Mouse (Mus musculus): Measurements from ENCODE around the gene Hddc3.

Gene Hddc3

DNA sequence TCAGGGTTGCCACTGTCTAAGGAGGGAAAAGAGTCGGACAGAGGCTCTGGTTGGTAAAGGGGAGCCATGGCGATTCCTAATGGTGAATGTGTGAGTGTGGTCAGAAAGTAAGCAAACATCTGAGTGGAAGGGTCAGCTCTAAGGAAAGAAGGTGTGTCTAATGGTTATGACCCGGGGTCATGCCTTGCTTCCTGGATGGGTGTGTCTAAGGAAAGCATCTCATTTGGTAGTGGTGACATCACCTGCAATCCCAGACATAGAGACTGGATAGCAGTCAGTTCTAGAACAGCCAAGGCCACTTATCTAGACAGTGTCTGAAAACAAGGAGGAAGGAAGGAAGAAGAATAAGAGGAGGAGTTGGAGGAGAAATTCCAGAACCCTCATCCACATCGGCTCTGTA is 8.1 kb upstream of the Hddc3 start:
- no peak for DNase-seq (ENCODE audit: low spot score in 2 of 2)

DNA sequence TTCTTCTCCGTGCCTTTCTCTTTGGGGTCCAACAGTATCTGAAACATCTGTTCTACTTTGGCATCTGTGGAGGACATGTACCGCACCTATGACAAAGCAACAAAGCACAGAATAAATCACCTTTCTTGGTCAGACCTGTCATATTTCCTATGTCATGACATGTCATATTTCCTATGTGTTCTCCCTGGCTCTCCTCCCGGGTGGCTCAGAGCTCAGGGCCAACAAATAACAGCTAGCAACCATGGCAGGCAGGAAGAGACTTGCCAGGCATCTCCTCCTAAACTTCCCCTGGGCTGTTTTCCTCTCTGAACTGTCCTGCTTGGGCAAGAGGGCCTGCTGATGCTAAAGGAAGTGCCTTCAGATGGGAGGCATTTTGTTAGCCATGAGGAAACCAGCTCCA is 6.0 kb upstream of the Hddc3 start:
- no peak for DNase-seq (ENCODE audit: low spot score in 2 of 2)

DNA sequence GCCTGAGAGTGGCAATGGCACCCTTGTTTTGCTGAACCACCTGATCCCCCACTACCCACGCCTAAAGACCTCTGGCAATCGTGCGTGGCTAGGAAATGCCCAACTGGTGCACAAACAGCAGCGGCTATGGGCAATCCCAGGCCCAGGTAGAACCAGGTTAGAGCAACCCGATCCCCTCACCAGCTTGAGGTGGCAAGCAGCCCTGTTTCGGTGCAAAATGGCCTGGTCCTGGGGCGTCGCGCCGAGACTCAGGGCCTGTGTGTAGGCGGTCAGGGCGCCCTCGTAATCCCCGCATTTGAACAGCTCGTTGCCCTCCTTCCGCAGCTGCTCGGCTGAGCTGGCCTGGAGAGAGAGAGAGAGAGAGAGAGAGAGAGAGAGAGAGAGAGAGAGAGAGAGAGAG is 3.5 kb upstream of the Hddc3 start:
- no peak for DNase-seq (ENCODE audit: low spot score in 2 of 2)

DNA sequence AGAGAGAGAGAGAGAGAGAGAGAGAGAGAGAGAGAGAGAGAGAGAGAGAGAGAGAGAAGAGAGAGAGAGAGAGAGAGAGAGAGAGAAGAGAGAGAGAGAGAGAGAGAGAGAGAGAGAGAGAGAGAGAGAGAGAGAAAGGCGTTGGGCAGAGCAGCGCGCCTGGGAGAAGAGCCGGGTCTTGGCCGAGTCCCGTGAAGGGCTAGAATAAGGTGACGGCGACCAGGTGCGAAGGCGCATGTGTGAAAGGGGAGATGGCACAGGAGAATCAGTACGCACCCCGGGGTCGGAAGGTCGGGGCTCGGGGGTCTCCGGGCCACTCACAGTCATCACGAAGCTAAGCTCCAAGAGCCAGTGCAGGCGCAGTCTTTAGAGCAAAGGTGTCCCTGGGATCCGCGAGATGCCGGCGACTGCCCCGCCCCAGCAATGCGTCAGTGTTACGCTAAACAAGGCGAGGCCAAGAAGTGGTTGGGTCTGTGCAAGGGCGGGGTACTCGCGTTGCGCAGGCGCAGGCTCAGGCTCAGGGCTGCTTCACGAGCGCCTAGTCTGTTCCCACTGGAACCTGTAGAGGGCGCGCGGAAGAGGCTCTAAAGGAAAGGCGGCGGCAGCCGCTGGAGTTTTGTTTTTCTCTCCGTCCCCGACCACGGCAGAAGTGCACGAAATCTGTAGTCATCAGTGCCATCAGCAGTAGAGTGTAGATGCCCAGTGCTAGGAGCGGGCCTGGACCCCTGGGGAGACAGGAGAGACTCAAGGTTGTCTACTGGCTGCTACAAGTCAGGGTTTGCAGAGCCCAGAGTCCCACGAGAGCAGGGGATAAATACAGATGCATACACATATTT is 2.9 kb upstream of the Hddc3 start:
- peak; percentile 94 to 97 for DNase-seq (ENCODE audit: low spot score in 2 of 2)

- DNase-seq (ENCODE audit: low spot score in 2 of 2), result peak in 1 of 2 experiments; percentile 64
These were observed 2.1 kb upstream of the Hddc3 start, which contains the start of gene Unc45a for GRCm38 (mm10) chr7:80340793-80341192. Unc45a (minus strand) TSS chr7:80341005.

GRCm38 (mm10) chr7:80341793-80342192 is 1.1 kb upstream of the Hddc3 start:
- no peak for DNase-seq (ENCODE audit: low spot score in 2 of 2)

DNA sequence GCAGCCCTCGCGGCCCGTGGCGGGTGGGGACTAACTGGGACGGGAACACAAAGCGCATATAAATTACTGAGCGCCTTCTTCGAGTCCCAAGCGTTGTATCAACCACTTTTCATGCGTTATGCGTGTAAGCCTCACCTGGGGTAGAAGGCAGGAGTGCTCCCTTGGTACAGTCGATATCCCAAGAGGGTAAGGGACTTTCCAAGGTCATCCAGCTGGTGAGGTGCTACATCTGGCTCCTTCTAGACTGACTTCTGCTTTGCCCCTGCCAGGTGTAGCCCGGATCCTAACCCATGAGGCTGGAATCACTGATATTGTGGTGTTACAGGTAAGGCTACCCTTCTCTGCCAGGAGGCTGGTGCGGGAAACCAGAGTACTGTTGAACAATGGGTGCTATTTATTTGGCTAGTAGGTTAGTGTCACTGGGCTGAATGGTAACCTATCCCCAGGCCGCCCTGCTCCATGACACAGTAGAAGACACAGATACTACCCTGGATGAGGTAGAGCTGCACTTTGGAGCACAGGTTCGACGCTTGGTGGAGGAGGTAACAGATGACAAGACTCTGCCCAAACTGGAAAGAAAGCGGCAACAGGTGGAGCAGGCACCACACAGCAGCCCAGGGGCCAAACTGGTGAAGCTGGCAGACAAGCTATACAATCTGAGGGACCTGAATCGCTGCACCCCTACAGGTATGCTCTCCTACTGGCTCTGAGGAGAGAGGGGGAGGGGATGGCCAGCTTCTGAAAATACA is 540 bp downstream of the Hddc3 start:
- no peak for DNase-seq (ENCODE audit: low spot score in 2 of 2)

DNA sequence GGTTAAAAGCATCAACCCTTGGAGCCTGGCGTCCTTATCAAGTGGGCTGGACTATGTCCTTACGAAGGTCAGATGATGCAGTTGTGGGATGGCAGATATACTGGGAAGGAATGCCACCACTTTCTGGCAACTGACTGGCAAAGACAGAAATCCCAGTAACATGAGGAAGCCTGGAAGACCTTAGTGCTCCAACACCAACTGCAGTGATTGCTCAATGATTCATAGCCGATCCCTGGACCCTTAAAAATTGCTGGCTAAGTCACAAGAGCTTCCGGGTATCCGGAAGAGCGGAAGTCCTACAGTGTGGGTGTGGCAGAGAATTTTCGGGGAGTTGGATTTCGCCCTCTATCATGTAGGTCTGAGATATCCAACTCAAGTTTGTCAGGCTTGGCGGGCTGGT is 3.3 kb downstream of the Hddc3 start:
- no peak for DNase-seq (ENCODE audit: low spot score in 2 of 2)

- DNase-seq (ENCODE audit: low spot score in 2 of 2), result no peak
These were observed 3.9 kb downstream of the Hddc3 start for GRCm38 (mm10) chr7:80346830-80347229.

DNA sequence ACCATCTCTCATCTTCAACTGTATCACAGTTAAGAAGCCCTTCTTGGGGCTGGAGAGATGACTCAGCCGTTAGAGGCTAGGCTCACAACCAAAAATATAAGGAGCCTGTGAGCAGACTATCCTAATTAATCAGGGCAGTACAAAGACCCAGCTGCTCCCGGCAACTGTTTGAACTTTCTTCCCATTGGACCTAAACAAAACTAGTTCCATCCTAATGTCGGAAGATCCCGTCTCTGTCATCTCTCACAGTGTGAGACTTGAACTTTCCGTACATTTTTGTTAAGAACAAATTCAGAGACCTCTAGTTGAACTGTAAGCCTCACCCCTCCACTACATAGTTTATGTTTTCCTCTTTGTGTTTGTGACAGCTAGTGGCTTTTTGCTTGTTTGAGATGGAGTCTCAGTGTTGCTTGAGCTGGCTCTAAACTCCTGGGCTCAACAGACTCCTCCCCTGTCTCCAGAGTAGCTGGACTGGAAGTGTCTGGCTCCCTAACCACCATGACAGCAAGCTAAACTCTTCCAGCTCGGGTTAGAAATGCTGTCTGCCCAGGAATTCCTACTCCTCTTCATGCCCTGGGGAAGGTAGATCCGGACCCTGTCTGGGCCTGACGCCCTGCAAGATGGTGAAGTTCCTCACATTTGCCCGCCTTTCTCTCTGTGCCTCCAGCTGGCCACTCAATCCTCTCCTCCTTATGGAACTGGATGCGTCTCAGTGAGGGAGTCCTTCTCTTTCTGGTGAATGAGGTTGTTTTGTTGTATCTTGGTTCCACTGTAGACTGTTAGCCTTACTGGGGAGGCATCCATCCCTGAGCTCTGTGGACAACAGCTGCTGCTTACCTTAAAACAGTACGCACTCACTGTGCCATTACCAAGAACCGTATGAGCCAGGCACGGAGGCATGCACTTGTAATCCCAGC is 5.0 kb downstream of the Hddc3 start:
- DNase-seq (ENCODE audit: low spot score in 2 of 2), result no peak

- no peak for DNase-seq (ENCODE audit: low spot score in 2 of 2)
These were observed 7.9 kb downstream of the Hddc3 start for GRCm38 (mm10) chr7:80350808-80351207.

- DNase-seq (ENCODE audit: low spot score in 2 of 2), result no peak
These were observed 10.0 kb downstream of the Hddc3 start for GRCm38 (mm10) chr7:80352920-80353319.

DNA sequence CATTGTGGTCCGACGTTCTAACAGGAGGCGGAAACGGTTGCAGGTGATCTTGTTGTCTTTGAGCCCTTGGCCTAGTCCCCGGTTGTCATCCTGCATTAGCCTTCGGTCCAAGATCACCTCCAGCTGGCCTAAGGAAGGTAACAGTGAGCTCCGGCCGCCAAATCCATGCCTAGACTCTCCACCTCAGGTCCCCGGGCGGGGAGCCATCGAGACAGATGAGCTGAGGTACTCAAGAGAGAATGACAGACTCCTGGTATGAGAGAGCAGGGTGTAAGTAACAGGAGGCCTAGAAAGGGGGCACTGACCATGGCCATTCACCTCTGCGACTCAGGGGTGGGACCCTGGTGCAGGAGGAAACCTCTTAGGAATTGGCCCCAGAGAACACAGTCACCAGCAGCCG is 13.4 kb downstream of the Hddc3 start:
- no peak for DNase-seq (ENCODE audit: low spot score in 2 of 2)

GRCm38 (mm10) chr7:80357156-80357555 is 14.3 kb downstream of the Hddc3 start:
- DNase-seq (ENCODE audit: low spot score in 2 of 2), result no peak

DNA sequence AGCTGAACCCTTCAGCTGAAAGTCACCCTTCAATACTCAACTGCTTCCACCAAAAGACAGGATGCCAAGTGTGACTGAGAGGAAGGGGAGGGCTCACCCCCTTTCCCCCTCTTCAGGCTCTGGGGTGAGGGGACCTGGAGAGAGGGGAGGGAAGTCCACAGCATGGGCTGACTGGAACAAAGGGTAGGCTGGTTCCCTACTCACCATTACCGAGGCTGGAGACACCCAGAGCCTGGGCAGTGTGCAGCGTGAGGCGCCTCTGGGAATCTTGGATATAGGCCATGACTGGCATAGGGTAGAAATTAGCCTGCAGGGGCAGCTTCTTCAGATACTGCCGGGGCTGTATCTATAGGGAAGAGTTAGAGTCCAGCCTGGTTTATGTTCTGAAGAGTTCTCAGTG is 15.1 kb downstream of the Hddc3 start:
- DNase-seq (ENCODE audit: low spot score in 2 of 2), result no peak

GRCm38 (mm10) chr7:80360435-80360834 is 17.5 kb downstream of the Hddc3 start:
- DNase-seq (ENCODE audit: low spot score in 2 of 2), result no peak

DNA sequence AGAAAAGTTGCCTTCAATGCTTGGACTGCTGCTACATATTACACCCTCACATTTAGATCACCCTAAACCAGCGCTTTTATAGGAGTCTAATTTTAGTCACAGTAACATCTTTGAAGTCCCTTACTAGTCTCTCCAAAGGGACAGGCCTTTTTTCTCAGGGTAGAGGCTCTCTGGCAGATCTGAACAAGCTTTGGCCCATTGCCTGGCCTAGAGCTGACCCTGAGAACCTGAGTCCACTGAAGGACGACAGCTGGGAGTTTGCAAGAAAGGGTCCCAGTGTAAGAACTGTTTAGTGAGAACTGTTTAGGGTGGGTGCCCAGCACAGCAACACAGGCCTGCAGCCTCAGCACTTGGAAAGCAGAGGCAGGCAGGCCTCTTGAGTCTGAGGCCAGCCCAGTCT is 22.9 kb downstream of the Hddc3 start:
- no peak for DNase-seq (ENCODE audit: low spot score in 2 of 2)

- DNase-seq (ENCODE audit: low spot score in 2 of 2), result no peak
These were observed 24.3 kb downstream of the Hddc3 start for GRCm38 (mm10) chr7:80367232-80367631.

DNA sequence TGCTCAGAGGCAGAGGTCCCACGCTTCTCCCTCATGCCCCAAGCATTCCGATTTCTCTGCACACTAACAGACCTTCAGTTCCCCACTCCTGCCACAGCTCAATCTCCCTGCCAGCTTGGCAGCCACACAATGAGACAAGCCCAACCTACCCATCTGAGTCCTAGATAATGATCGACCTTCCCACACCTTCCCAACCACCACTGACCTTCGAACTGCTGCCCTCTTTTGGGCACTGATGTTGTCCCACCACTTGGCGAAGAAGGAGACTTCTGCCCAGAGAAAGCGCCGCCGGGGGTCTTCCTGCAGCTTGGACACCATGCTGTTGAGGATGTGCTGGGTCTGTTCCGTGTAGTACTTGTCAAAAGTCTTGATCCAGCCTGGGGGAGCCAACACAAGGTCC is 25.1 kb downstream of the Hddc3 start:
- DNase-seq (ENCODE audit: low spot score in 2 of 2), result no peak

DNA sequence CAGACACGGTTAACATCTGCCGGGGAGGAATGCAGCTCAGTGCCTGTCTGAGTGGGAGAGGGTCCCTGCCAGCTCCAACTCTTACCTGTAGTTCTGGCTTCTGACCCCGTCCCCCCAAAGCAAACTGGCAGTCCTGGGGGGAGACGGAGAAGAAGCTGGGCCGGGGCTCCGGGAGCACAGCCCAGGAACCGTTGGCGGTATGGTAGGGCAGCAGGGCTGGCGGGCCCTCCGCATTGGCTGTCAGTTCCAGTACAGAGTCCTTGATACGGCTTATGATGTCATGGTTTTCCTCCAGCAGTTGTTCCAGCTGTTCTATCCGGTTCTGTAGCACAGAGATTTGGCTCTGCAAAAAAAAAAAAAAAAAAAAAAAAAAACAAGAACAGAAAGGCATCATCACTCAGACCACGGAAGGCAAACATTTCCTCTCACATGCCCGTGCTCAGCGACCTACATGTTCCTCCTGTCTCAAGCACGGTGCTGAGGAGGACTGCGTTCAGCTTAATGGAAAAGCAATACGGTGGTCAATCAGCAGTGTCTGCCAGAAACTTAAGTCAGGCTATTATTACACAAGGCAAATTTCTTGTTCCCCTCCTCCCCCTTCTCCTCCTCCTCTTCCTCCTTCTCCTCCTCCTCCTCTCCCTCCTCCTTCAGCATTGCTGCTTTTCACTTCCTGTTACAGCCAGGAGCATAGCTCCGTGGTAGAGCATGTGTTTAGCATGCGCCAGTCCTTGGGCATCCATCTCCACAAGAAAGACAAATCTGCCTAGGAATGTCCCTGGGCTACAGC is 25.9 kb downstream of the Hddc3 start:
- no peak for DNase-seq (ENCODE audit: low spot score in 2 of 2)

- DNase-seq (ENCODE audit: low spot score in 2 of 2), result no peak
These were observed 26.6 kb downstream of the Hddc3 start for GRCm38 (mm10) chr7:80369461-80369860.
